Mouse (Mus musculus) cerebellum, adult 9-10 months (tissue): ENCODE measurements at regions not wholly inside any gene's neighbourhood (a gene's known extent, or its start where the extent isn't known, plus 50 kb on each side); places are given as distances from the start of the nearest gene placed in this dataset.

ENCODE experiments used
- DNase-seq: peaks from one replicate; pipeline ENCODE4 v3.0.0; 2022

- no peak for DNase-seq
Measured at GRCm38 (mm10) chr19:22066302-22066701, 72.5 kb upstream of the Trpm3 start.

DNA sequence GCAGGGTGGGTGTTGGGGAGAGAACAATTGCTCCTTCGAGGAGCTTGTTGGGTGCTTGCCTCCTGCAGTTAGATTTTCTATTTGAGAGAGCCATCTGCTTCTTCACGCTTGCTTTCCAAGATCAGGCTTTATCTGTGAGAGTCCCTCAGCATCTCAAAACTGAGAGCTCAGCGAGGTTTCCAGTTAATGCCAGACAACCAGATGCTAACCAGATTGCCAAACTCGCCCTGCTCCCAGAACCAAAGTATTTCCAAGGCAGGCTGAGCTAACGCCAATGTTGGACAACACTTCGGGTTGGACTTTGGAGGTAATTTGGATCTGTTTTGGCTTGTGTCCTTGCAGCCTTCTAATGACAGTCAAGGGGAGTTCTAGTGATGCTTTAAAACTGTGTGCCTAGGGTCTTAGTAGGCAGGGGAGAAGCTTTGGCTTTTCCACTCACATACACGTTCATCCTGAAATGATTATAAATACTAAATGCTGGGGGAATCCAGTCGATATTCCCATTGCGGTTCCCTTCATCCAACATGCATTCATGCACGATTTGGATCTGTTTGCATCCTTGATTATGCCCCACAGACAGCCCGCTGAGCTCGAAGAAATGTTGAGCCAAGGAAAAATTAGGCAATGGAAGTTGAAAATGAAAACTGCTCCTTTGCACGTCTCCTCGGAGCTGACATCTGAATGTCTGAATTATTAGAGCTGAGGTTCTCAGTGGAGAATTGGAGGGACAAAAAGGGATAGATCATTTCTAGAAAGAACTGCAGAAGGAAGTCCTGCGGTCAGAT lies 68.4 kb upstream of the Trpm3 start:
- no peak for DNase-seq

DNA sequence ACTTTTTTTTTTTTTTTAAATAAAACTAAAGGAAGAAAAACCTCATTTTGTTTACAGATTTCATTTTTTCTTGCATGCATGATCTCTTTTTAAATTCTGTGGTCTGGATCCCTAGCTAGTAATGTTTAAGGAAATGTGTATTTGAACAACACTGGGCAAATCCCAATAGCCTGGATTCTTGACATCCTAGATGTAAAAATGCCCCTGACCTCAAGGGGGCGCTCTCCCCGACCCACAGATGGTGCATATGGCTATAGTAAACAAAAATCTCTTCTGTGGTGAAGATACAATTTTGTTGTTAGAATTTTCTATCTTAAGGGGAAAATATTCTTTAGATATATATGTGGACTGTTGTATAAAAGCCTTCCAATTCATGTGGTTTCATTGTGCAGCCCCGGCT lies 67.1 kb upstream of the Trpm3 start:
- DNase-seq: no peak

GRCm38 (mm10) chr19:22074042-22074441 lies 64.8 kb upstream of the Trpm3 start:
- no peak for DNase-seq

- DNase-seq: peak; percentile 5
Measured at GRCm38 (mm10) chr19:22081448-22081847, 57.4 kb upstream of the Trpm3 start.
